Comparison of ENCODE assay signal across 15 mouse cellular contexts in the genomic region with DNA sequence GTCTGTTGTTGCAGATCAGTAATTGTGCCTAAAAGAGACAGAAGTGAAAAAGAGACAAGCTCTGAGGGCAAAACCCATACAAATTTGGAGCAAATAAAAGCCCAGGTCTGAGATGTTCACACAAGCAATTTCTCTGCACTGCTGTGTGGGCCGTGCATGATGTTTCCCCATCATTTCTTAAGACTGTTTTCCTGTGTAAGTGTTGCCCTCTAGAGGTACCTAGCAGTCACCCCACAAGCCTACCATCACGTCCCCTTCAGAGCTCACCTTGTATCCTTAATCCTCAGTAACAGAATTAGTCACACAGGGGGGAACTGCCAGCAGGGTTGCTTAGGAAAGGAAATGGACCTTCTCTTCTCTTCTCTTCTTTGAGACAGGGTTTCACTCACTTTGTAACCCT. TPM values are rescaled to one million over a fixed set of nuclear protein-coding genes. Genes with fewer than 3 reads are reported as not detected.
A peak's percentile ranks its signal among the peaks of the same experiment; 100 is the strongest.
DNase-seq lines count a peak whose midpoint lies in the region; TF ChIP-seq lines count a peak whose summit lies in the region.
"Had no signal": no experiment of that assay in that cellular context is flagged by ENCODE, and none has a peak within 500 bp of the region (broad histone marks: within the 10 kb centered on the region; RNA-seq: fewer than 3 reads in every experiment).

No protein-coding gene starts in this region.

- H3K27me3 ChIP-seq in kidney, adult 2 months (replicated peaks; ENCODE audit: control insufficient read depth, insufficient read depth, low read length) = no peaks in the 10 kb centered on the region
- no peaks in the 10 kb centered on the region for H3K27me3 ChIP-seq in splenic B cell, adult 2 months (ENCODE audit: control insufficient read depth, insufficient read depth, low read length, poor library complexity, severe bottlenecking)
- H3K27me3 ChIP-seq in midbrain, embryonic 10.5 days (ENCODE audit: low read depth, poor library complexity, severe bottlenecking) = no peaks in the 10 kb centered on the region
- H3K27me3 ChIP-seq: kidney, embryonic 15.5 days; neural tube, embryonic 12.5 days had no signal

- TF ChIP-seq CTCF in kidney, adult 2 months (conservative IDR thresholded peaks at IDR 0.05; ENCODE audit: insufficient read depth, insufficient read length, low read depth, low read length) = 0 out of 2 replicates have a peak, but pooled peaks have one; percentile 22

- peaks cover 16% of the 10 kb centered on the region for H3K36me3 ChIP-seq in kidney, adult 2 months (ENCODE audit: control insufficient read depth, insufficient read depth, low read length)
- peaks cover 18% of the 10 kb centered on the region for H3K36me3 ChIP-seq in splenic B cell, adult 2 months (ENCODE audit: control insufficient read depth, insufficient read depth, low read length, poor library complexity, severe bottlenecking)
- peaks cover 91% of the 10 kb centered on the region for H3K36me3 ChIP-seq in midbrain, embryonic 10.5 days

- WGBS in kidney, adult 2 months = 49% methylated on average over 2 of the region's 2 CpGs
- WGBS in midbrain, embryonic 10.5 days = 46% methylated on average over 2 of the region's 2 CpGs

- no peak overlapping the region for H3K4me3 ChIP-seq in kidney, adult 2 months (ENCODE audit: insufficient read depth, low read depth, low read length)
- H3K4me3 ChIP-seq in midbrain, embryonic 10.5 days = no peak overlapping the region
- H3K4me3 ChIP-seq: heart, embryonic 10.5 days; hindbrain, embryonic 10.5 days; kidney, embryonic 15.5 days; limb, embryonic 10.5 days; neural tube, embryonic 12.5 days had no signal

- H3K27ac ChIP-seq in kidney, adult 2 months (ENCODE audit: insufficient read depth, low read depth, low read length) = no peak overlapping the region
- no peak overlapping the region for H3K27ac ChIP-seq in midbrain, embryonic 10.5 days (replicated peaks)
- H3K27ac ChIP-seq: heart, embryonic 10.5 days; hindbrain, embryonic 10.5 days; kidney, embryonic 15.5 days; limb, embryonic 10.5 days; neural tube, embryonic 12.5 days had no signal

- TF ChIP-seq POLR2A in kidney, adult 2 months (IDR thresholded peaks at IDR 0.05; ENCODE audit: low read depth, low read length) = no peak

- H3K4me1 ChIP-seq in kidney, adult 2 months (ENCODE audit: control insufficient read depth, insufficient read depth, low read length) = no peaks in the 10 kb centered on the region
- no peaks in the 10 kb centered on the region for H3K4me1 ChIP-seq in midbrain, embryonic 10.5 days
- H3K4me1 ChIP-seq: heart, embryonic 10.5 days; hindbrain, embryonic 10.5 days; kidney, embryonic 15.5 days; limb, embryonic 10.5 days; neural tube, embryonic 12.5 days had no signal

- no peak for DNase-seq in kidney, adult 2 months
- DNase-seq in kidney, postnatal 36 days = no peak
- DNase-seq in thymus, postnatal 0 days (ENCODE audit: low spot score) = peak; percentile 60
- no peak for DNase-seq in thymus, postnatal 10 days (ENCODE audit: low spot score in 2 of 2)
- DNase-seq in R1 (ENCODE audit: low read depth, low spot score) = peak; percentile 21
- DNase-seq in splenic B cell, adult 2 months (ENCODE audit: low read depth, low spot score) = peak; percentile 62
- DNase-seq in midbrain, embryonic 10.5 days (ENCODE audit: low spot score) = no peak
- DNase-seq in kidney, adult 18-20 months = no peak
- DNase-seq: cerebellum, adult 18-20 months; lung, adult 2 months had no signal

- H3K9me3 ChIP-seq in midbrain, embryonic 10.5 days (replicated peaks) = no peaks in the 10 kb centered on the region
- H3K9me3 ChIP-seq: heart, embryonic 10.5 days; hindbrain, embryonic 10.5 days; kidney, embryonic 15.5 days; limb, embryonic 10.5 days; neural tube, embryonic 12.5 days had no signal

RNA-seq across cellular contexts. Expression of gene Ppt1, which starts 21.9 kb away (rescaled TPM):
- polyA plus RNA-seq in kidney, adult 2 months (2012; rRNA removed) = 61.2 and 67.7 TPM in 2 replicates
- 118 and 131 TPM in 2 replicates for polyA plus RNA-seq in thymus, postnatal 0 days (2015; fragmentation: Nextera tagmentation; extraction: Ambion mirVana)
- 64.7 and 69.3 TPM in 2 replicates for polyA plus RNA-seq in midbrain, embryonic 10.5 days (2016; fragmentation: Nextera tagmentation; extraction: Ambion mirVana)

RNA-seq across cellular contexts. Expression of gene Cap1, which starts 27.9 kb away (rescaled TPM):
- polyA plus RNA-seq in kidney, adult 2 months (2012; rRNA removed) = 89.3 and 101 TPM in 2 replicates
- polyA plus RNA-seq in thymus, postnatal 0 days (2015; fragmentation: Nextera tagmentation; extraction: Ambion mirVana) = 91.9 and 106 TPM in 2 replicates
- 69.4 and 79.4 TPM in 2 replicates for polyA plus RNA-seq in midbrain, embryonic 10.5 days (2016; fragmentation: Nextera tagmentation; extraction: Ambion mirVana)

Comparison
In these comparisons a context has a peak if more than half of its experiments do, and no peak if none do; other contexts are left out.
1. DNase-seq: peak in thymus, postnatal 0 days (single experiment), R1 (single experiment) and splenic B cell, adult 2 months (single experiment); none in kidney, adult 2 months (single experiment), kidney, postnatal 36 days (0 of 2), thymus, postnatal 10 days (0 of 2), midbrain, embryonic 10.5 days (single experiment) and kidney, adult 18-20 months (single experiment).